Mouse (Mus musculus): ENCODE results near the gene Cand1.

DNA sequence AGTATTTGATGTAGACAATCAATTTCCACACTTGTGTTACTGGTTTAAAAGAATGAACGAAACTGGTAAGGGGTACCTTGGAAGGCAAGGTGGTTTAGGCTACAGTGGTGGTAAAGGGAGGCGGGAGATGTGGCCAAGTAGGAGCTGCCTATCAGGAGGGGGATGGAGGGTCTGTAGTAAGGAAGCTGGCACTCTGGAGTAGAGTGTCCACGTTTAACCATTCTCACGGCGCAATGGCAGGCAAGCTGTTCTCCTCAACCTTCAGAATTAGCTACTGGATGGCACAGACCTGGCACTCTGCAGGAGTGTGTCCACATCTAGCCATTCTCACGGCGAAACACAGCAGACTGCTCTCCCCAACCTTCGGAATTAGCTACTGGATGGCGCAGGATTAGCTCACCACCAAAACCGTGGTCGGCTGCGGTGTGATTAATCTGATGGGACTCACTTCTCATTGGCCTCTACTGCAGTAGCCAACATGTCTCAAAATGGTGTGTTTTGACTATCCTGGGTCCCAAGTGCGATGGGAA, 42.2 kb downstream of the Cand1 start:
- no peak for TF ChIP-seq CTCF (IDR thresholded peaks at IDR 0.05; ENCODE audit: extremely low read depth, insufficient read length, insufficient replicate concordance, low read depth, low read length)
- TF ChIP-seq POLR2A (IDR thresholded peaks at IDR 0.05; ENCODE audit: low read depth, low read length) = no peak

Data from small intestine, adult 2 months (tissue).